Mouse (Mus musculus) stomach, embryonic 16.5 days (tissue): ENCODE measurements around the gene Hbp1. TPM values are rescaled to one million over a fixed set of nuclear protein-coding genes. Genes with fewer than 3 reads are reported as not detected.

Source experiments
- ATAC-seq: fragments of 200-750 bp; cut with Nextera tagmentation; 2 replicates; pipeline ENCODE4 v1.8.0; 2017; ENCODE audit warnings: moderate number of reproducible peaks, moderate TSS enrichment; ENCODE audit not compliant: insufficient read depth, low FRiP score
- H3K27ac ChIP-seq: fragments of 300-500 bp; sonication (generic); 2 replicates; pipeline ENCODE4 v1.5.1; 2014; ENCODE audit warnings: low read length
- H3K27me3 ChIP-seq: fragments of 300-500 bp; sonication (generic); 2 replicates; pipeline ENCODE4 v1.6.1; 2014; ENCODE audit warnings: low read length, control low read depth, mixed read lengths; ENCODE audit not compliant: control insufficient read depth, insufficient read depth
- H3K36me3 ChIP-seq: fragments of 300-500 bp; sonication (generic); 2 replicates; pipeline ENCODE4 v1.6.1; 2014; ENCODE audit warnings: low read length; ENCODE audit not compliant: control insufficient read depth, insufficient read depth
- H3K4me1 ChIP-seq: fragments of 300-500 bp; sonication (generic); 2 replicates; pipeline ENCODE4 v1.6.1; 2014; ENCODE audit warnings: low read length, control low read depth, mixed read lengths; ENCODE audit not compliant: control insufficient read depth, insufficient read depth
- H3K4me2 ChIP-seq: fragments of 300-500 bp; sonication (generic); 2 replicates; pipeline ENCODE4 v1.6.1; 2014; ENCODE audit warnings: low read depth, low read length, mixed read lengths
- H3K4me3 ChIP-seq: fragments of 300-500 bp; sonication (generic); replicated peaks from 2 replicates; pipeline ENCODE4 v1.5.1; 2014; ENCODE audit warnings: mild to moderate bottlenecking, low read length
- H3K9ac ChIP-seq: fragments of 300-500 bp; sonication (generic); 2 replicates; pipeline ENCODE4 v1.6.1; 2014; ENCODE audit warnings: low read length
- H3K9me3 ChIP-seq: fragments of 300-500 bp; sonication (generic); replicated peaks from 2 replicates; pipeline ENCODE4 v1.6.1; 2016; ENCODE audit warnings: low read length, control low read depth; ENCODE audit not compliant: control insufficient read depth
- WGBS: fragments of 180-500 bp; shearing (Covaris S2); extraction: QIAGEN DNeasy Blood & Tissue Kit; methylation state at CpG from one replicate; pipeline ENCODE4 v1.1.7; 2014; 5-methylcytosine and 5-hydroxymethylcytosine counted together
- polyA plus RNA-seq: library from polyadenylated mRNA; unstranded; fragments of >200 nt; fragmentation: Nextera tagmentation; extraction: Ambion mirVana; gene quantifications from 2 replicates; pipeline ENCODE4 v1.2.1, GENCODE M21; 2015

The Hbp1 gene
- polyA plus RNA-seq, 1 experiment from 2014 or later: 103 TPM

GRCm38 (mm10) chr12:31900391-31900914 is 49.9 kb downstream of the Hbp1 start:
- Histone ChIP-seq H3K4me1 (peaks cover 7% of the 10 kb centered on the region; the same call in 1 of the 2 replicates), H3K4me2 (no peak overlapping the region), H3K9ac (no peak overlapping the region), H3K36me3 (no peaks in the 10 kb centered on the region), H3K4me3 (no peak overlapping the region), H3K27ac (no peak overlapping the region), H3K27me3 (no peaks in the 10 kb centered on the region), H3K9me3 (no peaks in the 10 kb centered on the region)
- 77% methylated on average over 4 of the region's 4 CpGs for WGBS
- no peak for ATAC-seq

DNA sequence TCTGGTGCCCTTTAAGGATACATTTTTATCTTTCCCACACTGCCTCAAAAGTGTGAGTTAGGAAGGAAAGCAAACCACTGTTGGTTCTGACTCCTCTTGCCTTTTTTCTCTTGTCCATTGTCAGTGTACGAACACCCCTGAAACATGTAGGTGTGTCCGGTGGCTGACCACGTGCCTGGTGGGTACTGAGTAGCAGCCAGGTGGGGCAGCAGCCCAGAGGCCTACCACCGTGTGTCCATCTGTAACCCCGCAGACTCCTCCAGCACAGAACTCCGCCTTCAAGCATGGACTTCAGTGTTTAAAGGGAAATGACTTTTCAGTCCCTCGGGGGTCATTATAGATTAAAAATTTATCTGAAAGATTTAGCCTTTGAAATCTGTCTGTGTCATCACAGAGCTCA is 52.9 kb downstream of the Hbp1 start:
- WGBS: 73% methylated on average over 7 of the region's 7 CpGs

GRCm38 (mm10) chr12:31896986-31897385 is 53.3 kb downstream of the Hbp1 start:
- Histone ChIP-seq H3K27ac (no peak overlapping the region), H3K9me3 (no peaks in the 10 kb centered on the region)
- 58% methylated on average over 8 of the region's 8 CpGs for WGBS

More for the DNA sequence above, 52.9 kb downstream of the Hbp1 start:
- Histone ChIP-seq H3K27ac (no peak overlapping the region), H3K27me3 (no peaks in the 10 kb centered on the region), H3K4me2 (no peak overlapping the region), H3K9ac (no peak overlapping the region), H3K9me3 (no peaks in the 10 kb centered on the region), H3K4me3 (no peak overlapping the region), H3K36me3 (no peaks in the 10 kb centered on the region), H3K4me1 (peaks cover 7% of the 10 kb centered on the region; the same call in 1 of the 2 replicates)
- ATAC-seq: no peak

DNA sequence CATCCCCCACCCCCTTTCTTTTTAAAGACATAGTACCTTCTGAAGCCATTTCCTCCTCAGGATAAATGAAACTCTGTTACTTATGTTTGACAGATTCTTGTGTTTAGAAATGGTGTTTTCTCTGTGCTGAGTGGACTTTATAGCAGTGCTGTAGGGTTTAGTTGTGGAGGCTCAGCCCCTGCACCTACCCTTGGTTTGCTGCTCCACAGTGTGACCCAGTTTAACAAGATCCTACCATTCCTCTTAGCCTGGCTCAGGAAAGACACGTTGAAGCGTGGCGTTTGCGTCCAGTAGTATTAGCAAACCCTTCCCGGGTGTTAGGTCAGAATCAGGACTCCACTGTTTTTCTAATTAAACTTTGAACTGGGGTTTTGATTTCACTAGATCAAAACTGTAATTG is 54.0 kb downstream of the Hbp1 start:
- Histone ChIP-seq H3K4me2 (no peak overlapping the region), H3K9ac (no peak overlapping the region), H3K4me1 (peaks cover 7% of the 10 kb centered on the region; the same call in 1 of the 2 replicates), H3K9me3 (no peaks in the 10 kb centered on the region), H3K4me3 (no peak overlapping the region), H3K27me3 (no peaks in the 10 kb centered on the region), H3K27ac (no peak overlapping the region), H3K36me3 (no peaks in the 10 kb centered on the region)
- WGBS: 42% methylated on average over 5 of the region's 5 CpGs
- no peak for ATAC-seq

More at GRCm38 (mm10) chr12:31896986-31897385, 53.3 kb downstream of the Hbp1 start:
- no peaks in the 10 kb centered on the region for H3K27me3 ChIP-seq
- no peak overlapping the region for H3K9ac ChIP-seq
- peaks cover 7% of the 10 kb centered on the region; the same call in 1 of the 2 replicates for H3K4me1 ChIP-seq
- H3K36me3 ChIP-seq: no peaks in the 10 kb centered on the region
- no peak for ATAC-seq
- no peak overlapping the region for H3K4me3 ChIP-seq
- H3K4me2 ChIP-seq: no peak overlapping the region

DNA sequence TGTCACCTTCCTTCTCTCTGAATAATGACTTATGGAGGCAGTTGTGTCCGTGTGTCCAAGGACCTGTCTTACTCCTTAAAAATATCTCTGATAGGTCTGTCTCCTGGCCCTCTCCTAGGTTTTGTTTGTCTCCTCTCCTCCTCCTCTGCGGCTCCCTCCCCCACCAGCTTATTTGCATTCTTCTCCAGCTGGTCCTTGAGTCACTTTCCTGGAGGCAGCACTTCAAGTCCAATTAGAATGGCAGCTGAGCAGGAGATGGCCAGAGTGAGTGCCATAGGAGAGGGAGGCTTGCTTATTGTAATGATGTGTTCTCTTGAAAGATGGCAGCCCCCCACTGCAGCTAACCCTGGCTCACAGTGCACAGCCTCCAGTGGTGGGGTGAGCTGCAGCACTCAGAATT is 54.4 kb downstream of the Hbp1 start:
- ATAC-seq: no peak
- WGBS: 24% methylated on average over 2 of the region's 2 CpGs
- Histone ChIP-seq H3K4me1 (peaks cover 7% of the 10 kb centered on the region; the same call in 1 of the 2 replicates), H3K36me3 (no peaks in the 10 kb centered on the region), H3K4me2 (no peak overlapping the region), H3K9ac (no peak overlapping the region), H3K27ac (no peak overlapping the region), H3K4me3 (no peak overlapping the region), H3K27me3 (no peaks in the 10 kb centered on the region), H3K9me3 (no peaks in the 10 kb centered on the region)

- Histone ChIP-seq H3K4me2 (no peak overlapping the region), H3K9me3 (no peaks in the 10 kb centered on the region), H3K4me1 (peaks cover 7% of the 10 kb centered on the region; the same call in 1 of the 2 replicates), H3K36me3 (no peaks in the 10 kb centered on the region), H3K27me3 (no peaks in the 10 kb centered on the region), H3K27ac (no peak overlapping the region), H3K9ac (no peak overlapping the region), H3K4me3 (no peak overlapping the region)
- ATAC-seq: no peak
- WGBS: 45% methylated on average over 8 of the region's 8 CpGs
Observed at GRCm38 (mm10) chr12:31895095-31895734, 55.1 kb downstream of the Hbp1 start.

DNA sequence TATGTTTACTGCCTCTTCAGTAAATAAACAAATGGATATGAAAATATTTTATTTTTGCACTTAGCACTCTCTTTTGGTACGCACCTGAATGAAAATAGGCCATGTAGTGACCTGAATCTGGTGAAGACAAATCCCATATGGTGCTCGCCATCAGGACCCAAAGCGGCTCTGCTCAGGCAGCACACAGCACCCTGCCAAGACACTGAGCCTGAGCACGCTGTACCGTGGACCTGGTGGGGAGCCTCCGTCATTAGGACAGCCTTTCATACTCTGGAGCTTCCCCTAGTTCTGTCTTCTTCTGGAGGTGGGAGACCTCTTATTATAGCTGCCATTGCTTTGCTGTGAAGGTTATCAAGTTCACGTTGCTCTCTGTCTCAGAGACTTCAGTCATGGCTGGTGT is 57.6 kb downstream of the Hbp1 start:
- H3K4me3 ChIP-seq: no peak overlapping the region
- no peak overlapping the region for H3K4me2 ChIP-seq
- no peak for ATAC-seq
- H3K36me3 ChIP-seq: no peaks in the 10 kb centered on the region
- H3K27me3 ChIP-seq: no peaks in the 10 kb centered on the region
- WGBS: 90% methylated on average over 7 of the region's 7 CpGs
- no peak overlapping the region for H3K27ac ChIP-seq
- H3K9ac ChIP-seq: no peak overlapping the region
- peaks cover 7% of the 10 kb centered on the region; the same call in 1 of the 2 replicates for H3K4me1 ChIP-seq
- no peaks in the 10 kb centered on the region for H3K9me3 ChIP-seq

DNA sequence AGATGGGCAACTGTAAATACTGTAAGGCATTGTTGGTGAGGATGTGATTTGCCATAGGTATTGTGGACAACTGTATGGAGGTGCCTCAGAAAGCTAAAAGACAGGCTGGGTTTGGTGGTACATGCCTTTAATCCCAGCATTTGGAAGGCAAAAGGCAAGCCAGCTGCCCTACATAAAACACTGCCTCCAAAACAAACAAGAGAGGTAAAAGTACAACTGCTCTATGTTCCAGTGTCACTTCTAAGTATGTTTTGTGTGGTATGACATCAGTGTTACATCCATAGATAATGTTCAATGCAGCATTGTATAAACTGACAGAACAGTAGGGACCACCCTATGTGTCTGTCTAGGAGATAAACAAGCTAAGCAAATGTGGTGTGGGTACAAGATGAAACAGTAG is 58.3 kb downstream of the Hbp1 start:
- H3K27me3 ChIP-seq: no peaks in the 10 kb centered on the region
- H3K9ac ChIP-seq: no peak overlapping the region
- H3K36me3 ChIP-seq: no peaks in the 10 kb centered on the region
- no peak overlapping the region for H3K4me3 ChIP-seq
- ATAC-seq: no peak
- no peak overlapping the region for H3K4me2 ChIP-seq
- no peak overlapping the region for H3K27ac ChIP-seq
- H3K9me3 ChIP-seq: no peaks in the 10 kb centered on the region
- peaks cover 7% of the 10 kb centered on the region; the same call in 1 of the 2 replicates for H3K4me1 ChIP-seq

GRCm38 (mm10) chr12:31890685-31891084 is 59.6 kb downstream of the Hbp1 start:
- 57% methylated on average over 6 of the region's 6 CpGs for WGBS
- Histone ChIP-seq H3K27me3 (no peaks in the 10 kb centered on the region), H3K4me1 (no peaks in the 10 kb centered on the region), H3K4me2 (no peak overlapping the region), H3K9me3 (no peaks in the 10 kb centered on the region), H3K27ac (no peak overlapping the region), H3K4me3 (no peak overlapping the region), H3K36me3 (no peaks in the 10 kb centered on the region), H3K9ac (no peak overlapping the region)
- no peak for ATAC-seq
